Mouse (Mus musculus): ENCODE results near the gene Cd300ld4. TPM values are rescaled to one million over a fixed set of nuclear protein-coding genes. Genes with fewer than 3 reads are reported as not detected.
"Not testable (repeated sequence)": the region's sequence is repeated elsewhere in the genome, so short reads cannot be mapped to it uniquely, and the experiment has no call there.

Cd300ld4 gene
- polyA plus RNA-seq (2016; fragmentation: Nextera tagmentation; extraction: Ambion mirVana), result not detected in 2 replicates

DNA sequence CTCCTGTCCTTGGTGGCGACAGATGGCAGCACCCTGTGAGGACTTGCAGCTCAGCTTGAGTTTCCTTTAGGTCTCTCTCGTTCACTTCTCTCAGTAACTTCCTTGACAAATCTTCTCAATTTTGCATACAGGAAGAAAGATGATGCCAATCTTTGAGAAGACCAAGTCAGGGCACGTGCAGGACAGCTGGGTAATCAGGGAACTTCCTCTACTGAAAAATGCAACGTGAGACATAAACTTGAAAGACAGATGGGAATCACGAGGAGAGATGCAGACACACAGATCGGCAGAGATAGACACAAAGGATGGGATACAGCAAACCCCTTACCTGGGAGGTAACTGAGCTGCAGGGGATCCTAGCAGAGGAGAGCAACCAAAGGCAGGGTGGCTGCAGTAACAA, at the start of gene Cd300ld4:
Cd300ld4 (minus strand) TSS at position 101 of the 400 bp plus-strand sequence.
- not testable (repeated sequence) for H3K36me3 ChIP-seq; H3K9me3 ChIP-seq; ATAC-seq (ENCODE audit: low FRiP score, low read depth); H3K4me2 ChIP-seq (replicated peaks); H3K4me1 ChIP-seq; H3K27ac ChIP-seq (replicated peaks); H3K27me3 ChIP-seq; H3K9ac ChIP-seq (replicated peaks); H3K4me3 ChIP-seq
- no CpG with 5 or more reads among the region's 6 CpGs for WGBS

DNA sequence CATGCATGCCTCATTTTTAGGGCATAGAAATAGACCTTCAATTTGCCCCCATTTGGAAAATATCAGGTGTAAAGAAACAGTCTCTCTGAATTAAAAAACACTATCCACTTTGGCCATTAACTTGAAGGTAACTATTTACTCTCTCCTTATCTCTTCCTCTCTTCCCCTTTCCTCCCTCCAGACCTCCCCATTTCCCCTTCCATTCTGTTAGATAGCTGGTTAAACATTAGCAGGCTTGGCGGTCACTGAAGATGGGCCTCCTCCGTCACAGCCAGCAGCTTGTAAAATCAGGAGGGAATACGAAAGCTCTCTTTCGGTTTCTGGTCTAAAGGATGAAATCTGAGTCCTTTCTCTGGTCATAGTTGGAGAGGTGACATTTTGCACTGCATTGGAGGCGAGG, 49.0 kb upstream of the Cd300ld4 start:
- Histone ChIP-seq H3K27ac (replicated peaks) (no peak overlapping the region), H3K9me3 (no peaks in the 10 kb centered on the region), H3K4me2 (replicated peaks) (no peak overlapping the region), H3K36me3 (no peaks in the 10 kb centered on the region), H3K27me3 (peaks cover 24% of the 10 kb centered on the region), H3K4me3 (no peak overlapping the region), H3K4me1 (peaks cover 14% of the 10 kb centered on the region), H3K9ac (replicated peaks) (no peak overlapping the region)
- WGBS, result 79% methylated on average over 5 of the region's 5 CpGs
- no peak for ATAC-seq (ENCODE audit: low FRiP score, low read depth)

- Histone ChIP-seq H3K36me3 (no peaks in the 10 kb centered on the region), H3K9me3 (no peaks in the 10 kb centered on the region), H3K27me3 (peaks cover 28% of the 10 kb centered on the region), H3K9ac (replicated peaks) (no peak overlapping the region), H3K4me3 (no peak overlapping the region), H3K4me2 (replicated peaks) (no peak overlapping the region), H3K4me1 (peaks cover 18% of the 10 kb centered on the region), H3K27ac (replicated peaks) (no peak overlapping the region)
- ATAC-seq (ENCODE audit: low FRiP score, low read depth), result no peak
- WGBS, result 85% methylated on average over 7 of the region's 7 CpGs
Observed at GRCm38 (mm10) chr11:115075407-115075806, 48.6 kb upstream of the Cd300ld4 start.

DNA sequence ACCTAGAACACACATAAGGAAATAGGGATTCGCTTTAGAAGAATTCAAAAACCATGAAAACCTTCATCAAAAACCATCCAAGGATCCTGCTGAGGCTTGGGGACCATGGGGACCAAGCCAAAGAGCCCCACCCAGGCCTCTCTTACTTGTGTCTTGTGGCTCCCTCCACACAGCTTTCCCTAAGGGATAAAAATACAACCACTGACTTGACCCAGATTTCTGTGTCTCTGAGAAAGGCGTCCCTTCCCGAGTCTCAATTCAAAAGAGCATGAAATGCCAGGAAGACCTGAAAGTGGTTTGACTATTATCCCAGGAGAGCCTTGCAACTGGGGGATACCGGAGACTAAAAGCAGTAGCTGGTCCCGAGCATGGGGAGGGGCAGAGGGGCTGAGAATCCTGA, 46.2 kb upstream of the Cd300ld4 start:
- H3K27me3 ChIP-seq, result peaks cover 50% of the 10 kb centered on the region
- no peak overlapping the region for H3K4me3 ChIP-seq
- H3K4me2 ChIP-seq (replicated peaks), result no peak overlapping the region
- WGBS, result 60% methylated on average over 5 of the region's 5 CpGs
- no peaks in the 10 kb centered on the region for H3K9me3 ChIP-seq
- no peaks in the 10 kb centered on the region for H3K36me3 ChIP-seq
- H3K9ac ChIP-seq (replicated peaks), result no peak overlapping the region
- ATAC-seq (ENCODE audit: low FRiP score, low read depth), result no peak
- no peak overlapping the region for H3K27ac ChIP-seq (replicated peaks)
- H3K4me1 ChIP-seq, result peaks cover 18% of the 10 kb centered on the region

DNA sequence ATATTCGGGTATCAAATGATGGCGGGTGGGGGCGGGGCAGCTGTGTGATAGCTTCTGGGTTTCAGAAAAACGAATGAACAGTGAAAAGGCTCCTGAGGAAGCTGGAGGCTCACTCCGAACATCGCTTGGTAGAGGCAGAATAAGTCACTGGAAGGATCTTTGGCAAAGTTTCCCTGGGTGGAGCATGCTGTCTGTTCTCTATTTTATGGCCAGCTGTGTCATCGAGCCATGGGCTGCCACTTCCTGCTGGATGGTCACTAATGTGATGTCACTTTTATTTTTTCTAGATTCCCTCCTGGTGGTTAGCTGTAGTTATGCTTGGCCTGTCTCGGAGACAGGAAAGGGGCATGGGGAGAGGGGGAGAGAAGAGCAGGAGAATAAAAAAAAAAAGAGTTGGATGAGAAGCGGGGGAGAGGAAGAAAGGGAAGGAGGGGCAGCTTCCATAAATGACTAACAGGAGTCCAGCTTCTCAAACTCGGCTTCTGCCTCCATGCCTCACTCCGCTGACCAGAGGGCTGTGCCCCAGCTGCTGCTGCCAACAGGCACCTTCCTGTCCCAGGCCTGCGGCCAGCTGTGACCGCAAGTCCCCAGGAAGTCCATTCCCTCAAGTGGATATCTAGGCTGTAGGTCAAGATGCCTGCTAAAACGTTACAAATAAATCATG, 45.0 kb upstream of the Cd300ld4 start:
- no peak overlapping the region for H3K4me3 ChIP-seq
- ATAC-seq (ENCODE audit: low FRiP score, low read depth), result no peak
- no peaks in the 10 kb centered on the region for H3K9me3 ChIP-seq
- no peaks in the 10 kb centered on the region for H3K36me3 ChIP-seq
- peaks cover 57% of the 10 kb centered on the region for H3K27me3 ChIP-seq
- H3K4me2 ChIP-seq (replicated peaks), result peak overlapping the region; percentile 35
- H3K27ac ChIP-seq (replicated peaks), result no peak overlapping the region
- no peak overlapping the region for H3K9ac ChIP-seq (replicated peaks)
- H3K4me1 ChIP-seq, result peaks cover 18% of the 10 kb centered on the region
- 21% methylated on average over 13 of the region's 14 CpGs for WGBS

GRCm38 (mm10) chr11:115071015-115071551, 44.3 kb upstream of the Cd300ld4 start:
- H3K4me3 ChIP-seq, result no peak overlapping the region
- 9% methylated on average over 9 of the region's 9 CpGs for WGBS
- H3K27me3 ChIP-seq, result peaks cover 61% of the 10 kb centered on the region

DNA sequence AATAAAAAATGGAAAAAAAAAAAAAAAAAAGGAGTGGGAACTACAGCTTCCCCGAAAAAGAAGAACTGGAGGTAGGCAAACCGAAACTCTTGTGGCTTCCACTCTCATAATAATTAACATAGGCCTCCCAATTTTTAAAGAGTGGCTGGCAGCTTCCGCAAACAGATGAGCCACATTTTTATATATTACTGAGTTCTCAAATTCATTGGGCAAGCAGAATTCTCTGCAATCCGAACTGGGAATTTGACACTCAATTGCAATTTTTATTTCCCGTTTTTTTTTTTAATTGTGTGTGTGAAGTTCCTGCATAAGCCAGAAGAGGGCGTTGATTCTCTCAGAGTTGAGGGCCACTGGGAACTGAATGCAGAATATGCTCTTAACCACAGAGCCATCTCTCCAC, 40.0 kb upstream of the Cd300ld4 start:
- WGBS, result 71% methylated on average over 6 of the region's 6 CpGs
- Histone ChIP-seq H3K4me1 (peaks cover 13% of the 10 kb centered on the region), H3K4me3 (no peak overlapping the region), H3K4me2 (replicated peaks) (no peak overlapping the region), H3K9me3 (no peaks in the 10 kb centered on the region), H3K9ac (replicated peaks) (no peak overlapping the region), H3K36me3 (no peaks in the 10 kb centered on the region), H3K27me3 (peaks cover 58% of the 10 kb centered on the region), H3K27ac (replicated peaks) (no peak overlapping the region)
- ATAC-seq (ENCODE audit: low FRiP score, low read depth), result no peak

More at GRCm38 (mm10) chr11:115071015-115071551, 44.3 kb upstream of the Cd300ld4 start:
- no peak for ATAC-seq (ENCODE audit: low FRiP score, low read depth)
- H3K9me3 ChIP-seq, result no peaks in the 10 kb centered on the region
- H3K27ac ChIP-seq (replicated peaks), result 0 out of 2 replicates have a peak overlapping the region, but pooled peaks have one; percentile 20
- H3K9ac ChIP-seq (replicated peaks), result no peak overlapping the region
- peak overlapping the region; percentile 35 for H3K4me2 ChIP-seq (replicated peaks)
- no peaks in the 10 kb centered on the region for H3K36me3 ChIP-seq
- H3K4me1 ChIP-seq, result peaks cover 18% of the 10 kb centered on the region

- no peaks in the 10 kb centered on the region for H3K36me3 ChIP-seq
- no peaks in the 10 kb centered on the region for H3K4me1 ChIP-seq
- no peak within 1 kb of the TSS for H3K27ac ChIP-seq (replicated peaks)
- no peak within 1 kb of the TSS for H3K9ac ChIP-seq (replicated peaks)
- 33% methylated on average over 5 of the region's 5 CpGs for WGBS
- no peak for ATAC-seq (ENCODE audit: low FRiP score, low read depth)
- H3K4me2 ChIP-seq (replicated peaks), result no peak within 1 kb of the TSS
- no peaks in the 10 kb centered on the region for H3K9me3 ChIP-seq
- peaks cover 17% of the 10 kb centered on the region for H3K27me3 ChIP-seq
- no peak within 1 kb of the TSS for H3K4me3 ChIP-seq
Observed at GRCm38 (mm10) chr11:115062077-115062476, 35.3 kb upstream of the Cd300ld4 start, which contains the start of gene Cd300e. Gene Cd300e, minus strand, starts transcription at chr11:115062177.

DNA sequence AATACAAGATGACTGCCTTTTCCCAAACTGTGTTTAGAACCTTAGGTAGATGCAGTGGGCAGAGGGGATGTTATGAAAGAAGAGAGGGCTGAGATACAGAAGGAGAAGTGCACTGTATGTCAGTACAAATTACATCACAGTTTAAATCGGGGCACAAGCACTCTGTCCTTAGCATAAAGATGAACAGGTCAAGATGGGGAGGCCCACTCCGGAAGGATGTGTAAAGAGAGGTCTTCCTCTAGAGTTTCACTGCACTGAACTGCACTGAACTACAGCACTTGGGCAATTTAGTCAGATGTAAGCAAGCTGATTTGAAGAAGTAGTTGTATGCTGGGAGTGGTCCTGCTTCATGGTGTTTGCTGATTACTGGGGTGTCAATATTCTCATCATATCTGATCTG, 33.0 kb upstream of the Cd300ld4 start:
- Histone ChIP-seq H3K36me3 (no peaks in the 10 kb centered on the region), H3K4me3 (no peak overlapping the region), H3K27me3 (peaks cover 8% of the 10 kb centered on the region; the same call in 1 of the 2 replicates), H3K4me2 (replicated peaks) (no peak overlapping the region), H3K4me1 (no peaks in the 10 kb centered on the region), H3K27ac (replicated peaks) (no peak overlapping the region), H3K9me3 (no peaks in the 10 kb centered on the region), H3K9ac (replicated peaks) (no peak overlapping the region)
- no peak for ATAC-seq (ENCODE audit: low FRiP score, low read depth)
- WGBS, result 87% methylated on average over 2 of the region's 2 CpGs

- Histone ChIP-seq H3K9ac (replicated peaks) (no peak overlapping the region), H3K4me2 (replicated peaks) (no peak overlapping the region), H3K27me3 (peaks cover 2% of the 10 kb centered on the region; the same call in 1 of the 2 replicates), H3K36me3 (no peaks in the 10 kb centered on the region), H3K27ac (replicated peaks) (no peak overlapping the region), H3K4me3 (no peak overlapping the region), H3K9me3 (no peaks in the 10 kb centered on the region), H3K4me1 (no peaks in the 10 kb centered on the region)
- ATAC-seq (ENCODE audit: low FRiP score, low read depth), result no peak
- WGBS, result 78% methylated on average over 4 of the region's 4 CpGs
Observed at GRCm38 (mm10) chr11:115058701-115059100, 31.9 kb upstream of the Cd300ld4 start.

- H3K9ac ChIP-seq (replicated peaks), result no peak overlapping the region
- H3K4me2 ChIP-seq (replicated peaks), result no peak overlapping the region
- no peaks in the 10 kb centered on the region for H3K4me1 ChIP-seq
- H3K27me3 ChIP-seq, result peaks cover 7% of the 10 kb centered on the region; the same call in 1 of the 2 replicates
- H3K36me3 ChIP-seq, result no peaks in the 10 kb centered on the region
- H3K9me3 ChIP-seq, result no peaks in the 10 kb centered on the region
- no peak overlapping the region for H3K27ac ChIP-seq (replicated peaks)
- no peak overlapping the region for H3K4me3 ChIP-seq
- no peak for ATAC-seq (ENCODE audit: low FRiP score, low read depth)
Observed at GRCm38 (mm10) chr11:115054537-115054936, 27.7 kb upstream of the Cd300ld4 start.

DNA sequence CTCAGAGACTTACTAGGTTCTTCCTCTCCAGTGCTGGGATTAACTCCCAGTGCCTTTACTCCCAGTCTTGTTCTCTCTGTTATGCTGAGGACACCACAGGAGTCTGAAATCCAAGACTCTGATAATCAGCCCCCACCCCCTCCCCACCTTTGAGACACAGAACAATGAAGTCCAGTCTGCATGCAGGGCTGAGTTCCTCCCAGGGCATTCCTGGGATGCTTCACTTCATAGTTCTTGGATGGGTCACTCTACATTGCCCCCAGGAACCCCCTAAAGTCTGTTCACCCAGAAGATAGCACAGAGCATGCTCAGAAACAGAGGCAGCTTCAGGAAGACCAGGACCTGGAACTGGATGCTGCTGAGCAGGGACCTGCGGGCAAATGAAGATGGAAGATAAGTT, 26.2 kb upstream of the Cd300ld4 start:
- Histone ChIP-seq H3K9ac (replicated peaks) (no peak overlapping the region), H3K9me3 (no peaks in the 10 kb centered on the region), H3K4me3 (no peak overlapping the region), H3K4me2 (replicated peaks) (no peak overlapping the region), H3K4me1 (no peaks in the 10 kb centered on the region), H3K27me3 (peaks cover 7% of the 10 kb centered on the region; the same call in 1 of the 2 replicates), H3K27ac (replicated peaks) (no peak overlapping the region), H3K36me3 (no peaks in the 10 kb centered on the region)
- ATAC-seq (ENCODE audit: low FRiP score, low read depth), result no peak
- WGBS, result 94% methylated on average over 1 of the region's 1 CpGs

Measured in midbrain, embryonic 12.5 days (tissue).